Mouse (Mus musculus) urinary bladder, postnatal 25 days (tissue): Measurements from ENCODE around the gene Ipo4.

Source experiments
- DNase-seq: peaks from one replicate; pipeline ENCODE4 v3.0.0; 2022; ENCODE audit warnings: low spot score

Gene Ipo4

DNA sequence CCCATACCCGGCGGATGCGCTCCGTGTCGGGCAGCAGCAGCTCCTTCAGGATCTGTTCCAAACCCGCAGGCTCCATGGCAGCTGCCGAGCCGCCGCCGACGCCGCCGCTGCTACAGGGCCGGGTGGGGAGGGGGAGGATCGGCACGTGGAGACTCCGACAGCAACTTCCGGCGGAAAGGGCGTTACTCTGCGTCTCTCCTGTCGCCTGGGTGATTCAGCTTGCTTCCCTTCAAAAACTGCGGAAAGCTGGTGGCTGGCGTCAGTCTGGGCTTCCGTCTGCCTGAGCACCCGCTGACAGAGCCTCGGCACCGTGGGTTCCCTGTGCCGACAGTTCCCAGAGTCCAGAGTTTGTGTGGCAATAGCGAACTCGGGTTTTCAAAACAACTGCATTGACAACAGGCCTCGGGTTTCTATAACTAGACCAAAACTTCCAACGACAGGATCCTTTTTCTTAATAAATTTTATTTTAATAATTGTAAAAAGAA is at the start of gene Ipo4:
Ipo4 (minus strand) TSS at position 435 of the 485 bp plus-strand sequence.
- DNase-seq, result peak; percentile 78

DNA sequence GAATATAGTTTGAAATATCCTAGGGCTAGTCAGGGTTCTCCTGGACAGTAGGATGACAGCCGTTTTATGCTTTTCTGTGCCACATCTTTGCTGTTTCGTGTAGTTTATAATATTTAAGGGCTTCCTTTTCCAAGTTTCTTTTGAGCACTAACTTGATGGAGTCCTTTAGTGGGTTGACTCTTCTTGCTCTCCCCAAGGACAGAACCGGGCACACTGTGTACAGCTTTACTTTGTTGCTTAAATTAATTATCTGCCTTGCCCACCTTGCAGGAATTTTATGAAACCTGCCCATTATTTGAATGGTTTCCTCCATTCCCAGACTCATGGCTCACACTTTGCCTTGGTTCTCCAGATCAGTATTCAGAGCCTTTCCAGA is 46.3 kb upstream of the Ipo4 start:
- no peak for DNase-seq

DNA sequence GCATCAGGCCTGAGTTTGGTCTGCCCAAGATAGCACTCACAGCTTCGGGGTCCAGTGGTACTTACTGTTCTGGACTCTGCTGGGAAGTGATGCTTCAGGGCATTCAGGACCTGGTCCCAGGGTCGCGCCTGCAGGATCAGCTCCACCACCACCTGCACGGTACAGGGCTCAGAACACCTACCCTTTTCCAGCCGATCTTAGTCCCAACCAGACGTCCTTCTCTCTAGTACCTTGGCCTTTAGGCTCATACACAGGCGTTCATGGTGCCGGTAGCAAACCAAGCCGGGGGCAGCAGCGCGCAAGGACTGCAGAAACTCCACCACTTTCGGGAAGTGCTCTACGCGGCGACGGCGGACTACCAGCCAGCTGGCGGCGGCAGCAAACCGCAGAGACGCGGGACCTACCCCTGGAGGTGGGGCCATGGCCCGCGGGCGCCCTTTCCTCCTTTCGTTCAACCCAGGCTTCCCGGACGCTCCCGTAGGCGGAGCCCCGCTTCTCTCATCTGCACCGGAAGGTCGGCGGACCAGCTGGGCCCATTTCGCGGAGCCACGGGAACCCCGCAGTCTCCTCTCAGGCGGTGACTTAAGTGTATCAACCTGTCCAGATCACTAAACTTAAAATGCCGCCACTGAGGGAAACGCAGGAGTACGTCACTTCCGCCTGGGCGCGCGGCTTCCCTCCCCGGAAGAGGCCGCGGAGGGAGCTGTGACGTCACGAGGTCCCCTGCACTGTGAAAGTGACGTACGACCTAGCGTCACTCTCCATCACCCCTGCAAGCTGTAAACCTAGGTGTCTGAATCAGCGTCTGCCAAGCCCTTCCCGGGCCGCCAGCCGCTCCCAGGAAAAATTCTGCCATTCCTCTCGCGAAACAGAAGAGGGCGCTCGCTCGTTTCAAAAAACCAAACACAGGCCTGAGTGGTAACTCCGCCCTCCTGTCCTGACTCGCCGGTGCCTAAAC is 45.7 kb upstream of the Ipo4 start, which contains the start of gene Tinf2:
Tinf2 (minus strand) TSS at position 661 of the 958 bp plus-strand sequence.
- peak; percentile 93 for DNase-seq

DNA sequence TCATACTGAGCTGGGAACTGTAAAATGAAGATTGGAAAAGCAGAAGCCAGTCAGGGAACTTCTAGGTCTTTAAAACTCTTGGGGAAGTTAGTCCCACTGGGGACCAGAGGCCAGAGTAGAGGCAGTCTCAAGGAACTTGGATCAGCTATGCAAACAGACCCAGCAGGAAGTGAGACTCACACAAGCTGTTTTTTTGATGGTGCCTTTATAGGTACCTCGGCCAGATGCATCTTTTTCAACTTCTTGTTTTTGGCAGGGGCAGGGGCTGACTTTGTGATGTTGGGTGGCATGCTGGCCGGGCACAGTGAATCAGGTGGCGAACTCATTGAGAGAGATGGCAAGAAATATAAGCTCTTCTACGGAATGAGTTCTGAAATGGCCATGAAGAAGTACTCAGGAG is 41.9 kb upstream of the Ipo4 start:
- no peak for DNase-seq

DNA sequence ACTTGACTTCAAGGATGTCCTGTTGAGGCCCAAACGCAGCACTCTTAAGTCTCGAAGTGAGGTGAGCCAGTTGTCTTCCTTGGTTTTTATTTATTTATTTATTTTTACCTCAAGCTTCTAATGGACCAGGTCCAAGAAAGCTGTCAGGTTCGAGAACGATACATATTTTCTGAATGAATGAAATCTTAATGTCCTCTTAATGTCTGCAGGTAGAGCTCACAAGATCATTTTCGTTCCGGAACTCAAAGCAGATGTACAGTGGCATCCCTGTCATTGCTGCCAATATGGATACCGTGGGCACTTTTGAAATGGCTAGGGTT is 36.9 kb upstream of the Ipo4 start:
- DNase-seq, result no peak

DNA sequence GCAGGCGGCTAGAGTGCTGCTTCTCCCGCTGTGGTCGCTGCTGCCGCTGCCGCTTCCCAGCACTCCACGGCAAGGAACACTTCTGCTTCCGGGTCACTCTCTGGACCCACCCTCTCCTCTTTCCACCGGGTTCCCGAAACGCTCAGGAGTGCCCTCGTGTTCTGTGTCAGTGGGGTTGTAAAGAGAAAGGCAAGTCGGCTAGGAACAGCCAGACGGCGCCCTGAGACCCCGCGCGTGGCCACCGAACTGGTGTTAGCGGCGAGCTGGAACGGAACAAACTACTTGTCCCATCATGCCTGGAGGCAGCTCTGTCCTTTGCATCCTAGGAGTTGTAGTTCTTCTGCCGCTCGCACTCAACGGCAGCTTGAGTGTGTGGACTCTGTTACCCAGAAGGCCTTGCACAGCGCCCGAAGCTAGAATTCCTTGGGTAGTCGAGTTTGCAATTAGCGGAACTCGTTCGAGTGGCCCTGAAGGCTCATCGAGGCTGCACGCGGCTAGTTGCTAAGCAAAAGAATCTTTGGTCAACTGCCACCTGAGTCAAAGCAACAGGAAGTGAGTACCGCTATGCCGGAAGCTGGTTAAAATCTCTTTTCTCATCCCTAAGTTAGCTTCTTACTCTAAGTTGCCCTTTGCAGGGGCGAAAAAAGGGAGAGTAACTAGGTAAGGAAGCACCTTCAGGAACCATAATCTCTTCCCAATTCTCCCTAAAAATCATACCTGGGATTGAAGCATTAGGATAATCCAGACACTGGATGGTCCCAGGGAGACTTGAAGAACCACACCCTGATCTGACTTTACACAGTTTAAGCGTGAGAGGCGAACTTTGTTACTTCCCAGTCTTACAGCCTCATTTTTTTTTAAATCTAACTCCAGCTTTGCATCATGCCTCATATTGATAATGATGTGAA is 36.3 kb upstream of the Ipo4 start, which contains the start of the genes Gmpr2 and Nedd8:
Gmpr2 (plus strand) TSS at position 109 of the 908 bp plus-strand sequence.
Nedd8 (minus strand) TSS at position 292 of the 908 bp plus-strand sequence.
- DNase-seq, result peak; percentile 70

DNA sequence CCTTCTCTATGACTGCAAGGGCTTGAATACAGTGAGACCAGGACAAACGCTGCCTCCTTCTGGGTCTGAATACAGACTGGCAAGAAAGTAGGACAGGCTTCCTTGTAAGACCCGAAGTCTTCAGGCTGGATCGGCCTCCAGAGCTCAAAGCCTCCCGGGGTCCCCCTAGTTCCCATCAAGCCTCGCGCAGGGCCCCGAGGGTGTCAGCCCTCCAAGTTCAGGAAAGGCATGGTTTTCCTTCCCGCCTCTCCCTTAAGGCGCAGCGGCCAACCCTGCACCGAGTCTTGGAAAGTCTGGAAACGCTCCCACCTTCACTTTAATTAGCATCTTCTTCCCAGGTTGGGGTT is 35.7 kb upstream of the Ipo4 start:
- DNase-seq, result no peak

DNA sequence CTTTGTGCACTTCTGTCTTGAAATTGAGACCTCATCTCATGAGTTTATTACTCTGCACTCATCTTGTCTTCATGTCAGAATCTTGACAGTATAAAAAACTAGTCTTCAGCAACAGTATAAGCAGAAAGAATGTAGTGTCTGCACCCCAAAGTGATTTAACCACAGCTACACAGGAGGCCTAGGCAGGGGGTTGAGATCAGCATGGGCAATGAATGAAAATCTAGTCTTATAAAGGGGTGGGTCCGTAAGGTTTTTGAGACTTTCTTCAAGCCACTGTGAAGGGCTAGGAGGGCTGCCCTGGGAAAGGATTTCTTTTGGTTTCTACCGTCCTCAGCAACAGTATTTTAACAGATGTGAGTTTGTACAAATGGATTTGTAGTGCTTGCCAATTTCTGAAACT is 24.9 kb upstream of the Ipo4 start:
- no peak for DNase-seq

DNA sequence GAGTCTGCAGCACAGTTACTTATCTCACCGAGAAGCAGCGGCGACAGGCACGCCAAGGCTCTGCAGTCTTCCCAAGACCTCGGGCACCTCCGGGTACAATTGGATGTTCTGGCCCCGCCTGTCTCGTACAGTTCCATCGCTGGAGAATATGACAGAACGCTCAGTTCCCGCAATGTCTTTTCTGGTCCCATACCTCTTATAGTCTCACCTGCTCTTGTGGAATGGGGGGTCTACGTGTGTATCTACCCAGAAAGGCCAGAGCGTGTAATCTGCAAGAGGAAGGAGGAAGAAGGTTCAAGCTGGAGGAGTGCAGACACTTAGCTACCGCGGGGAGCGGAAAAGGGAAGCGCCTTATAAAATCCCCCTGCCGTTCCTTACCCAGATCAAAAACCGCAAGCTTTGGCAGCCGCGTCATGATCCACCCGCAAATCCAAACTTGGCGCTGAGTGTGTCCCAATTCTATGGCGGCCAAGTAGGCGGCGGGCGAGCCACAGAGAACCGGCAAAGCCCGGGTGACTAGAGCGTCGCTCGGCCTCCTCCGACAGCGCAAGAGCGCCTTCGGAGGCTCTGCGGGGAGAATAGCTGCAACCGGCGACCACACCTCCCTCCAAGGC is 24.3 kb upstream of the Ipo4 start, which contains the start of gene Mdp1:
Mdp1 (minus strand) TSS at position 549 of the 614 bp plus-strand sequence.
- peak; percentile 69 for DNase-seq

DNA sequence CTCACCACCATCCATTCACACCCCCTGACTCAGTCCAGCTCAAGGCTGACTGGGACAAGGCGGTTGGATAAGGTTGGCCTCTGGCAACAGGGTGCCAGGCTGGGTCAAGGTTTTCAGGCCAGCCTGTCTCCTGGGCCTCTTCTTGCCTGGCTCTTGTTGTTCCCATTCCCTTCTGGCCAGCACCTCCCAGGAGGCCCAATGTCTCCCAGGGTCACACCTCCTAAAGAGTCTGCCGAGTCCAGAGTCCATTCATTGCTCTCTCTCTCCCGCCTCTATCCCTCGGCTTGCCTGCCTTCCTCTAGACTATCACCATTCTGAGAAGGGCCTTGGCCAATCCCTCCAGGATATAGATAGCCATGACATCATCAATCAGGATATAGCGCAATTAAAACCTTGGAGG is 22.3 kb upstream of the Ipo4 start:
- no peak for DNase-seq

DNA sequence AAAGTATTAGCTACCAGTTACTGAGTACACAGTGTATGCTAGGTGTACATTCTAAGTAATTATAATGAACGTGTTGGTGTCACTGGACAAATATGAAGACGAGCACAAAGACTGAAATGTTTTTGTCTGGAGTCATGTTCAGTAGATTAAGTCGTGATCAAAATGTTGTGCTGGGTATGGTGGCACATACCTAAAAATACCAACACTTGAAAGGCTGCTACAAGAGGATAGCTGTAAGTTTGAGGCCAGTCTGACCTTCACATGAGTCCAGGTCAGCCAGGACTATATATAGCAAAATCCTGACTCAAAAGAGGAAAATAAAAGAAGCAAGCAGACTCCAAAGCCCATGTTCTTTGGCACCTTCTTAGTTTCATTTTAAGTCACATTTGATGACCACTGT is 21.2 kb upstream of the Ipo4 start:
- no peak for DNase-seq

DNA sequence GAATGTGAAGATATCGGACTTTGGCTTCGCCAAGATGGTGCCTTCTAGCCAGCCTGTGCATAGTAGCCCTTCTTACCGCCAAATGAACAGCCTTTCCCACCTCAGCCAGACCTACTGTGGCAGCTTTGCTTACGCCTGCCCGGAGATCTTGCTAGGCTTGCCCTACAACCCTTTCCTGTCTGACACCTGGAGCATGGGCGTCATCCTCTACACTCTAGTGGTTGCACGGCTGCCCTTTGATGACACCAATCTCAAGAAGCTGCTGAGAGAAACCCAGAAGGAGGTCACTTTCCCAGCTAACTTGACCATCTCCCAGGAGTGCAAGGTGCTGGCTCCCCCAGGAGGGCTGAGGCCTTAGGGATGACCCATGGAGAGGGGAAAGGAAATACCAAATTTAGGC is 15.8 kb upstream of the Ipo4 start:
- no peak for DNase-seq

DNA sequence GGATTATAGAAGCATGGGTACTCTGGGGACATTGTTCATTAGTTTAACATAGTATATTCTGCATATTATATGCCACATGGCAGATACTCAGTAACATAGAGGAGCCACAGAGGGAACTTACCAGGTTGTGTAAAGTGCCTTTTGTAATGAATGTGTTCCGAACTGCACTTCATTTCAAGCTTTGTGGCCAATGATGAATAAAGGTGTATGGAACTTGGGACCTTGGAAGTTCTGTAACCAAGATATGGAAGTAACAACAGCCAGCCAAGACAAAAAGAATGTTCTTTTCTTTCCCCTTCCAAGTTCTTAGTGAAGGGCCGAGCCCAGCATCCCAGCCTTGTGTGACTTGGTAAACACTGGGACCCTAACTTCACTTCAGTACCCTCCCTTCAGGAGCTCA is 14.1 kb upstream of the Ipo4 start, which contains the start of gene Tssk4:
Tssk4 (plus strand) TSS at position 301 of the 400 bp plus-strand sequence.
- DNase-seq, result no peak

DNA sequence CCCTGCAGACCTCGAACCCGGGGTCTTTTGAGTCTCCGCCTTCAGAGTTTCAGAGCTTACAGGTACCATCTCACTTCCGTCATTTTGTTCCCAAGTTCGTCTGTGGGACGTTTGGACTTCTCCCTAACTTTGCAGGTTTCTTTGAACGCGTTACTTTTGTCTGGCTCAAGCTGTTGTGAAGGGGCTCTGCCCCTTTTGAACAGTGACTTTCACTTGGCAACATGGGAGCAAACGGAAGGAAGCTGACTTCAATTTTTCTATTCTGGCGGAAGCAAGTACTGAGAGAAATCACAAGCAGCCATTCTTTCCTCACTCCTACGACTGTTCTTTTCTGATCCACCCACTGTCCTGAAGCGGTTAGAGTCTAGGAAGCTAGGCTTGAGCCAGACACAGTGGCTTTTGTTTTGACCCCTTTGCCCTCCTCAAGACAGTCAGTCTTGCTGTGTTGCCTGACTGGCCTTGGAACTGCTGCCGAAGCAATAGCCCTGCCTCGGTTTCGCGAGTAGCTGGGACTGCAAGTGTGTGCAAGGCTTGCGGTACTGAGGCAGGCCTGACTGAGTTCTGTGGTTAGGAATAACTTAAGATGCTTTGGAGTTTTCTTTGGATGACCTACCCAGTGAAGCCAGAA is 8.6 kb upstream of the Ipo4 start:
- no peak for DNase-seq

DNA sequence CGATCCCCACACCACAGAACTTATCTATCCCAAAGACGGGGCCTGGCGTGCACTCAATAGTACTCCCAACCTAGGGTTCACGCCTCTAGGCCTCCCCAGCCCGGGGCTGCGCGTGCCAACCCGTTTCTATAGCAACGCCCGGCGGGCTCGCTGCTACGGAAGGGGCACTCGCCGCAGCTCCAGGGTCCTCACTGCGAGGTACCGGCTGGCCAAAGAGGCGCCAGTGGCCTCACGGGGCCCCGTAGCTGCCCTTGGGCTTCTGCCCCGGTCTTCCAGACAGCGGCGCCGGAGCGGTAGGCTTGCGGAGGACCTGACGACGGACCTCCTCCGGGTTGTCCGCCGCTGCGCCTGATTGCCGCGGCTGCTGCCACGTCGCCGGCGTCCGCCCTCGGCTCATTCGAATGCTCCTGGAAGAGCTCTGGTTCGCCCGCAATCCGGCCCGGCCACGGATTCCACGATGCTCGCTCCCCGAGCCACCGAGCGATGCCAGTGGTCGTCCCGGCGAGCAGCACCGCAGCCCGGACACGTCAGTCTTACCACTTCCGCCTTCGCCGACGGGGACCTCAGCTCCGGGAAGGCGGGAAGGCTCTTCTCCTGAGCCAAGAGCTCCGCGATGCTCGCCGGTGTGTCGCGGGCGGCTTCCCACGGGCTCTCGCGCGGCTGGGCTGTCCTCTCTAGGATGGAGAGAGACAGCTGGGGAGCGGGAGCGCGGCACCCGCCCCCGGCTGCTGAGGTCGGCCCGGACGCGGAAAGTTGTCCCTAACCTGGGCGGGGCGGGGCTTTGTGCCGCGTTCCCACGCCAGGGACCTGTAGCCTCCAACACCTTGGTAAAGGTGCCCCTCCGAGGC is 7.5 kb upstream of the Ipo4 start, which contains the start of gene Tm9sf1:
Tm9sf1 (minus strand) TSS at position 747 of the 848 bp plus-strand sequence.
- DNase-seq, result peak; percentile 84

DNA sequence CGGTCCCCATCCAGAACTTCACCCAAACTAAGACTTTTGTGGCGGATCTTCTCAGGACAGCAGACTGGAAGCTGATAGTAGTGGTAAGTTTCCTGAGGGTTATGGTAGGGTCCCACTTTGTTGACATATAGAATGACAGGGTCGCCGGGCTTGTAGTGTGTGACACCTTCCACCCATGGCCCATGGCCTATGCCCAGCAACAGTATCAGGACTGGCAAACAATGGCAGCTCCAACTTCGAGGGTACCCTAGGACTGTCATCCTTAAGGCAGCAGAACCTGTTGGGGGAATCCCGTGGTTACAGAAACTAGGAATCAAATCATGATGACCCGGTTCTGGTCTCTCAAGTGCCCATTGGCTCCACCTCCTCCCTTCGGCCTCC is 6.9 kb upstream of the Ipo4 start:
- no peak for DNase-seq

DNA sequence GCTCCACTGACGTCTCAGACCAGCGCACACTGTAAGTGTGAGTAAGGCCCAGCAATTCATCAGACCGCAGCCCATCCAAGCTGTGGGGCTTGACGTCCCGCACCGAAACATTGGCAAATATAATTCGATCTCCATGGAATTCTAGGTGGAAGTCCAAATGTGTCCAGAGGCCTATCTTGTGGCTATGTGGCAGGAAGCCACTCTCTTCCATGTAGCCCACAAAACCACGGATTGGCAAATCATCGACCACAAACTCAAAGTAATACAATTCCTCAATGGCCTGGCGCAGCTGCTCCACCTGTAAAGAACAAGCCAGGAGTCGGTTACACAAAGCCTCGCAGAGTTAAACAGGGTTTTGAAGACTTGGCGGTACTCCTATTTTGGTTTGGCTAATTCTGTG is 5.5 kb upstream of the Ipo4 start:
- no peak for DNase-seq

DNA sequence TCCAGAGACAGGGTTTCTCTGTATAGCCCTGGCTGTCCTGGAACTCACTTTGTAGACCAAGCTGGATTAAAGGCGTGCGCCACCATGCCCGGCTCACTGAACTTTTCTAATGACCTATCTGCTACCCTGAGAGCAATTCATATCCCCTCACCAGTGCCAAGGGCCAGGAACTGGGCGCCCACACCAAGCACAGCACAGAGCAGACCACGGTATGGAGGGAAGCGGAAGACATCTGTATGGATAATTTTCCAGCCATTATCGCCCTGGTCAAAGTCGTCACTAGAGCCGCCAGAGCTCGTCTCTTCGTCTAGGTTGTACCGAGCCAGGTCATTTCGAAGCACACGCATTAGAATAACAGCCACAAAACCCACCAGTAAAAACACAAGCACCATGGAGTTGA is 5.1 kb upstream of the Ipo4 start:
- DNase-seq, result no peak

DNA sequence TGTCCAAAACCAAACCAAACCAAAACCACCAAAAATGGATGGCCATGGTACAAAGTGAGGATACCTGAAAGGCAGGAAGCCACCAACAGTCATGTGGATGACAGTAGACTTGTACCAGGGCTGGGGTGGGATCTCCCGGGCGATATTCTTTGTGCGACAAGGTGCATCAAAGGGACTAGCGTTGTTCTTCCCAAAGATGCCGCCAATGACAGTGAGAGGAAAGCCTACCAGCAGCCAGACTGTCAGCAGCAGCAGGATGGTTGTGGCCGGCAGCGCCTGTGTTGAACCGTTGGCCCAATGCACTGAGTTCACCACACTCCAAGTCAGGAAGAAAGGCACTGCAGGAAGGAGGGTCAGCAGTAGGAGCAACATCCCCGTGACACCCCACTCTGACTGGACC is 2.0 kb upstream of the Ipo4 start, which contains the start of gene Gm49378:
Gm49378 (minus strand) TSS at position 101 of the 400 bp plus-strand sequence.
- no peak for DNase-seq

DNA sequence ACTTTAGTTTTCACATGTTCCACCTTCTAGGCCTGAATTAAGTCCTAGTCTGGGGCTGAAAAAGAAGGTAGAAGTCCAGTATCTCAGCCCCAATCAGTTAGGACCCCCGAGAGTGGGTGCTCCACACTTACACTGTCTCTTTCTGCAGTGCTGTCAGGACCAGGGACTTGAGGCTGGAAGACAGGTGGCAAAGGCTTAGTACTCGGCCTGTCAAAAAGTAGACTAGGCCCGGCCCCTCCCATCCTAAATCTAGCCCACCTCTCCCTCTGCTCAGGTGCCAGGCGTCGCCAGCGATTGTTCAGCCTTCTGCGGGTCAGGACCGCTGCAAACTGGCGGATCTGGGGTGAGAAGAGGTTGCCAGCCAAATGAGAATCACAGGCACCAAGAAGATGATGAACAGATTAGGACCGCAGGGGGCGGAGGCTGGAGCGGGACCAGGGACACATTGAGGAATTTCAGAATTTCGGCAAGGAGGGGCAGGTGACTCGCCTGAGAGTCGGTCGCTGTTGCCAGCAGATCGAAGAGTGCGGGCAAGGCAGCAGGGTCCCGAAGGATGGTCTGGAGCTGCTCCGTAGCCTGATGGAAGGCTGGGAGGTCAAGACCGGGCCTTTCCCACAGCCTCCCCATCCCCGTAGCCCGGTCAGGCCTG is 759 bp downstream of the Ipo4 start:
- peak; percentile 41 for DNase-seq
